Mouse (Mus musculus): ENCODE measurements at regions not wholly inside any gene's neighbourhood (a gene's known extent, or its start where the extent isn't known, plus 50 kb on each side); places are given as distances from the start of the nearest gene placed in this dataset.

- Histone ChIP-seq H3K4me2 (ENCODE audit: low read depth, low read length) (no peak overlapping the region), H3K4me3 (ENCODE audit: low read length) (no peak overlapping the region), H3K9ac (ENCODE audit: low read length) (no peak overlapping the region), H3K36me3 (ENCODE audit: control insufficient read depth, insufficient read depth) (no peaks in the 10 kb centered on the region), H3K27me3 (ENCODE audit: control insufficient read depth, insufficient read depth, low read length) (no peaks in the 10 kb centered on the region), H3K4me1 (ENCODE audit: control insufficient read depth, insufficient read depth, low read length) (0 out of 2 replicates have a peak, but pooled peaks cover 2% of the 10 kb centered on the region), H3K27ac (ENCODE audit: low read length) (no peak overlapping the region), H3K9me3 (replicated peaks; ENCODE audit: control insufficient read depth, low read length) (no peaks in the 10 kb centered on the region)
- WGBS, result 71% methylated on average over 6 of the region's 6 CpGs
- no peak for ATAC-seq (replicated peaks; ENCODE audit: extremely low read depth, insufficient read depth, low FRiP score)
Observed at GRCm38 (mm10) chr6:31070537-31070936, 111.7 kb upstream of the Klf14 start.

- Histone ChIP-seq H3K9ac (ENCODE audit: low read length) (no peak overlapping the region), H3K27me3 (ENCODE audit: control insufficient read depth, insufficient read depth, low read length) (no peaks in the 10 kb centered on the region), H3K9me3 (replicated peaks; ENCODE audit: control insufficient read depth, low read length) (no peaks in the 10 kb centered on the region), H3K27ac (ENCODE audit: low read length) (no peak overlapping the region), H3K36me3 (ENCODE audit: control insufficient read depth, insufficient read depth) (no peaks in the 10 kb centered on the region), H3K4me3 (ENCODE audit: low read length) (no peak overlapping the region), H3K4me1 (ENCODE audit: control insufficient read depth, insufficient read depth, low read length) (peaks cover 6% of the 10 kb centered on the region), H3K4me2 (ENCODE audit: low read depth, low read length) (no peak overlapping the region)
- ATAC-seq (replicated peaks; ENCODE audit: extremely low read depth, insufficient read depth, low FRiP score), result no peak
- 53% methylated on average over 9 of the region's 9 CpGs for WGBS
Observed at GRCm38 (mm10) chr6:31070966-31071365, 112.1 kb upstream of the Klf14 start.

- no peak overlapping the region for H3K4me2 ChIP-seq (ENCODE audit: low read depth, low read length)
- no peaks in the 10 kb centered on the region for H3K36me3 ChIP-seq (ENCODE audit: control insufficient read depth, insufficient read depth)
- 86% methylated on average over 7 of the region's 7 CpGs for WGBS
- ATAC-seq (replicated peaks; ENCODE audit: extremely low read depth, insufficient read depth, low FRiP score), result no peak
- no peak overlapping the region for H3K9ac ChIP-seq (ENCODE audit: low read length)
- H3K4me1 ChIP-seq (ENCODE audit: control insufficient read depth, insufficient read depth, low read length), result peaks cover 16% of the 10 kb centered on the region
- no peak overlapping the region for H3K27ac ChIP-seq (ENCODE audit: low read length)
- H3K4me3 ChIP-seq (ENCODE audit: low read length), result no peak overlapping the region
- no peaks in the 10 kb centered on the region for H3K27me3 ChIP-seq (ENCODE audit: control insufficient read depth, insufficient read depth, low read length)
- H3K9me3 ChIP-seq (replicated peaks; ENCODE audit: control insufficient read depth, low read length), result no peaks in the 10 kb centered on the region
Observed at GRCm38 (mm10) chr6:31072072-31072471, 113.2 kb upstream of the Klf14 start.

GRCm38 (mm10) chr6:31072559-31072958 lies 113.7 kb upstream of the Klf14 start:
- no peaks in the 10 kb centered on the region for H3K36me3 ChIP-seq (ENCODE audit: control insufficient read depth, insufficient read depth)
- no peak overlapping the region for H3K4me3 ChIP-seq (ENCODE audit: low read length)
- H3K4me2 ChIP-seq (ENCODE audit: low read depth, low read length), result no peak overlapping the region
- no peaks in the 10 kb centered on the region for H3K27me3 ChIP-seq (ENCODE audit: control insufficient read depth, insufficient read depth, low read length)
- WGBS, result 52% methylated on average over 5 of the region's 5 CpGs
- H3K27ac ChIP-seq (ENCODE audit: low read length), result no peak overlapping the region
- H3K9ac ChIP-seq (ENCODE audit: low read length), result no peak overlapping the region
- no peaks in the 10 kb centered on the region for H3K9me3 ChIP-seq (replicated peaks; ENCODE audit: control insufficient read depth, low read length)
- H3K4me1 ChIP-seq (ENCODE audit: control insufficient read depth, insufficient read depth, low read length), result peaks cover 20% of the 10 kb centered on the region
- ATAC-seq (replicated peaks; ENCODE audit: extremely low read depth, insufficient read depth, low FRiP score), result no peak

GRCm38 (mm10) chr6:31073338-31073737 lies 114.5 kb upstream of the Klf14 start:
- H3K9ac ChIP-seq (ENCODE audit: low read length), result no peak overlapping the region
- H3K27ac ChIP-seq (ENCODE audit: low read length), result no peak overlapping the region
- peaks cover 26% of the 10 kb centered on the region for H3K4me1 ChIP-seq (ENCODE audit: control insufficient read depth, insufficient read depth, low read length)
- H3K36me3 ChIP-seq (ENCODE audit: control insufficient read depth, insufficient read depth), result no peaks in the 10 kb centered on the region
- no peak overlapping the region for H3K4me3 ChIP-seq (ENCODE audit: low read length)
- ATAC-seq (replicated peaks; ENCODE audit: extremely low read depth, insufficient read depth, low FRiP score), result no peak
- H3K4me2 ChIP-seq (ENCODE audit: low read depth, low read length), result no peak overlapping the region
- H3K9me3 ChIP-seq (replicated peaks; ENCODE audit: control insufficient read depth, low read length), result no peaks in the 10 kb centered on the region
- 84% methylated on average over 8 of the region's 8 CpGs for WGBS
- no peaks in the 10 kb centered on the region for H3K27me3 ChIP-seq (ENCODE audit: control insufficient read depth, insufficient read depth, low read length)

- H3K4me3 ChIP-seq (ENCODE audit: low read length), result no peak overlapping the region
- no peaks in the 10 kb centered on the region for H3K9me3 ChIP-seq (replicated peaks; ENCODE audit: control insufficient read depth, low read length)
- 70% methylated on average over 9 of the region's 9 CpGs for WGBS
- H3K9ac ChIP-seq (ENCODE audit: low read length), result no peak overlapping the region
- ATAC-seq (replicated peaks; ENCODE audit: extremely low read depth, insufficient read depth, low FRiP score), result no peak
- 0 out of 2 replicates have a peak overlapping the region, but pooled peaks have one; percentile 23 for H3K27ac ChIP-seq (ENCODE audit: low read length)
- H3K4me1 ChIP-seq (ENCODE audit: control insufficient read depth, insufficient read depth, low read length), result peaks cover 29% of the 10 kb centered on the region
- no peak overlapping the region for H3K4me2 ChIP-seq (ENCODE audit: low read depth, low read length)
- H3K36me3 ChIP-seq (ENCODE audit: control insufficient read depth, insufficient read depth), result no peaks in the 10 kb centered on the region
- no peaks in the 10 kb centered on the region for H3K27me3 ChIP-seq (ENCODE audit: control insufficient read depth, insufficient read depth, low read length)
Observed at GRCm38 (mm10) chr6:31074394-31074793, 115.5 kb upstream of the Klf14 start.

- ATAC-seq (replicated peaks; ENCODE audit: extremely low read depth, insufficient read depth, low FRiP score), result no peak
- WGBS, result 72% methylated on average over 2 of the region's 2 CpGs
- H3K36me3 ChIP-seq (ENCODE audit: control insufficient read depth, insufficient read depth), result no peaks in the 10 kb centered on the region
- H3K4me2 ChIP-seq (ENCODE audit: low read depth, low read length), result no peak overlapping the region
- H3K27ac ChIP-seq (ENCODE audit: low read length), result no peak overlapping the region; the same call in 1 of the 2 replicates
- no peaks in the 10 kb centered on the region for H3K9me3 ChIP-seq (replicated peaks; ENCODE audit: control insufficient read depth, low read length)
- no peak overlapping the region for H3K9ac ChIP-seq (ENCODE audit: low read length)
- peaks cover 33% of the 10 kb centered on the region for H3K4me1 ChIP-seq (ENCODE audit: control insufficient read depth, insufficient read depth, low read length)
- no peaks in the 10 kb centered on the region for H3K27me3 ChIP-seq (ENCODE audit: control insufficient read depth, insufficient read depth, low read length)
- H3K4me3 ChIP-seq (ENCODE audit: low read length), result no peak overlapping the region
Observed at GRCm38 (mm10) chr6:31075209-31075571, 116.3 kb upstream of the Klf14 start.

- H3K9ac ChIP-seq (ENCODE audit: low read length), result no peak overlapping the region
- H3K4me2 ChIP-seq (ENCODE audit: low read depth, low read length), result no peak overlapping the region
- peaks cover 33% of the 10 kb centered on the region for H3K4me1 ChIP-seq (ENCODE audit: control insufficient read depth, insufficient read depth, low read length)
- 19% methylated on average over 13 of the region's 13 CpGs for WGBS
- no peaks in the 10 kb centered on the region for H3K36me3 ChIP-seq (ENCODE audit: control insufficient read depth, insufficient read depth)
- H3K27ac ChIP-seq (ENCODE audit: low read length), result no peak overlapping the region; the same call in 1 of the 2 replicates
- no peaks in the 10 kb centered on the region for H3K27me3 ChIP-seq (ENCODE audit: control insufficient read depth, insufficient read depth, low read length)
- ATAC-seq (replicated peaks; ENCODE audit: extremely low read depth, insufficient read depth, low FRiP score), result peak; percentile 52
- no peak overlapping the region for H3K4me3 ChIP-seq (ENCODE audit: low read length)
- H3K9me3 ChIP-seq (replicated peaks; ENCODE audit: control insufficient read depth, low read length), result no peaks in the 10 kb centered on the region
Observed at GRCm38 (mm10) chr6:31075572-31076477, 116.9 kb upstream of the Klf14 start.

GRCm38 (mm10) chr6:31076478-31076834 lies 117.6 kb upstream of the Klf14 start:
- ATAC-seq (replicated peaks; ENCODE audit: extremely low read depth, insufficient read depth, low FRiP score), result 0 out of 2 replicates have a peak, but pooled peaks have one; percentile 3
- H3K4me2 ChIP-seq (ENCODE audit: low read depth, low read length), result no peak overlapping the region
- H3K9me3 ChIP-seq (replicated peaks; ENCODE audit: control insufficient read depth, low read length), result no peaks in the 10 kb centered on the region
- H3K36me3 ChIP-seq (ENCODE audit: control insufficient read depth, insufficient read depth), result no peaks in the 10 kb centered on the region
- WGBS, result 72% methylated on average over 5 of the region's 6 CpGs
- no peak overlapping the region for H3K9ac ChIP-seq (ENCODE audit: low read length)
- no peak overlapping the region for H3K4me3 ChIP-seq (ENCODE audit: low read length)
- no peaks in the 10 kb centered on the region for H3K27me3 ChIP-seq (ENCODE audit: control insufficient read depth, insufficient read depth, low read length)
- no peak overlapping the region; the same call in 1 of the 2 replicates for H3K27ac ChIP-seq (ENCODE audit: low read length)
- H3K4me1 ChIP-seq (ENCODE audit: control insufficient read depth, insufficient read depth, low read length), result peaks cover 36% of the 10 kb centered on the region

Measured in heart, embryonic 16.5 days (tissue).